Mouse (Mus musculus) retina, adult 2 months (tissue): Measurements from ENCODE around the gene 4930505A04Rik.
"Not testable (repeated sequence)": the region's sequence is repeated elsewhere in the genome, so short reads cannot be mapped to it uniquely, and the experiment has no call there.

Experiments used
- DNase-seq: peaks from one replicate; pipeline ENCODE4 v3.0.0-alpha.2; 2012; ENCODE audit warnings: low read depth, low spot score

The 4930505A04Rik gene

GRCm38 (mm10) chr11:30471751-30472593 lies at the start of gene 4930505A04Rik:
Gene 4930505A04Rik (minus strand): TSS chr11:30471827.
- peak; percentile 63 for DNase-seq

GRCm38 (mm10) chr11:30517133-30517532 lies 45.5 kb upstream of the 4930505A04Rik start:
- DNase-seq: no peak

DNA sequence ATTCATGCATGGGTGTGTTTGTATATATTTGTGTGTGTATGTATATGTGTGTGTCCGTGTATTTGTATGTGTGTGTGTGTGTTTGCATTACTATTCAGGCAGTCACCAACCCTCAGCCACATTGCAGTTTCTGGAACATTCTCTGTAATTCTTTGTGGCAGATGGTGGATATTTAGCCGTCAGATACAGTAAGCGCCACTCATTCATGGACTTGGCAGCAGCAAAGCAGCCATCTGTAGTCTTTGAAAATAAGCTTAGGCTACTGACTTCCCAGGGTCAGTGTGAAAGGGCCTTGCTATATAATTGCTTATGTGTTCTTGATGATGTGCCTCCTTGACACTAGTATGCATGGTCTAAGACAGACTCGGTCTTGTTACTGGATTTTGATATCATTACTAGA lies 36.6 kb upstream of the 4930505A04Rik start:
- DNase-seq: no peak

DNA sequence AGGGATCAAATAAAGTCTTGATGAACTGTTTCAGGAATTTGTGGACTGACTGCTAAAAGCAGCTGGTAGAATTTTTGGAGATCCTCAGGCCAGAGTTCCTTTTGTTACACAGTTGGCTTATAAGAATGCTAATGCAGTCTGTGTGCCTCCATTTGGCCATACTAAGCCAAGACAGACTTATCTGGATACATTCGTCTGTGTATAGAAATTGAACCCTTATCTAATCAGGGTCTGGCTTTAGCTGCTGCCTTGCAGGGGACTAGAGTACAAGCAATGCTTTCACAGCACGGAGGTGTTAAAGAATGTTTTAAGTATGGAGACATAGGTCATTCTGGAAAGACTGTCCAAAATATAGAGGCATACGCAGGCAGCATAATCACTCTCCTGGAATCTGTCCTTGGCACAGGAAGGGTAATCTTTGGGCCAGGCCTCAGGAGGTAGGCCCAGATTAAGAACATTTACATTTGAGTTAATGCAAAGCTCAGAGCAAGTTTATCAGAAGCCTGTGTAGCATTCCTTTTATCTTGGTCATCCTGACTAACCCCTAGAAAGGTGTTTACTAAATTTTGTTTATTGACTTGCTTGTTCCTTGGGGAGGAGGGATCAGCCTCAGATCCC lies 27.2 kb upstream of the 4930505A04Rik start:
- DNase-seq: no peak

DNA sequence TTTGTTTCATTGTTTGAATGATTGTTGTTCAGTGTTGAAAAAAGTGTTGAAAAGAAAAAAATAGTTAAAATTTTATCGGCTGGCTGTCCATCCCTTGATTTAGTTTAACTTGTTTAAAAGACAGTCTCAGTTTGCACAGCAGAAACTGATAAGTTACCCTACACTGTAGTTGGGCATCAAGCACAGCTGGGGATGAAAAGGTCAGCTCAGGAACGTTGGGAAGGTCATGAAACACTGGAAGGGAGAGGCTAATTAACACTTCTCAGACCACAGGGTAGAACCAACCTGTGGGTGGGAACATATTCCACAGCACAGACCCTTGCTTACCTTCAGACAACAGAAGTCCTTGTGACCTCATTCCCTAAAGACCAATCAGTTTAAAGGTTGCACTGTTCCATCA lies 25.5 kb upstream of the 4930505A04Rik start:
- no peak for DNase-seq

DNA sequence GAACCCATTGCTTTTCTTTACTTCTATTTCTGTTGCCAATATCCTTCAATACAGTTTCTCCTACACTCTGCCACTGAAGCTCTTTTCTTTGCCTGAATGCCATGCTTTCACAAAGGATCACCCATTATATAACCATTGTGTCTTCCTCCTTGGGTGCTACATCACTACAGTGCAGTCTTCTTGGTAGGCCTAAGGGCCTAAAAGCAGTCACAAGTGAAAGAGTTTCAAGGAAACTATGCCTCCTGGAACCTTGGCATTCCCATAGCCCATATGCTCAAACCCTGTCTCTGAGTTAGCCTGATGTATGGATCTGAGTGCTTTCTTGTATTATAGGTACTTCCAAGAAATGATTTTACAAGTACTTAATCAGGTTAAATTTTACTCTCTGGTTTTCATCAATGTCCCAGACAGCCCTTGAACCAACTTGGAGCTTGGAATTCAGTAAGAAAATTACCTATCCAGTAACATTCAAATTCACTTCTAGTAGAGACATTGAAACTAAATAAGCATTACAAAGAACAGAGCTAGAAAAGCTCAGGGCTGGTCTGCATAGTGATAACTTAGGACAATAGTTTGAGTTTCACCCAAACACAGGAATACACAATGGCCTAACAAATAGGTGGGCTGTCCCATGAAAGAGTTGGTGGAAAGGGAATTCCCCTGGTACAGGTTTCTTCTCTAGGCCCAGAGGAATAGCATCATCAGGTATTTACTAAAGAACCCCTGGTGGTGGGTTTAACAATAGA lies 20.1 kb upstream of the 4930505A04Rik start:
- DNase-seq: no peak

DNA sequence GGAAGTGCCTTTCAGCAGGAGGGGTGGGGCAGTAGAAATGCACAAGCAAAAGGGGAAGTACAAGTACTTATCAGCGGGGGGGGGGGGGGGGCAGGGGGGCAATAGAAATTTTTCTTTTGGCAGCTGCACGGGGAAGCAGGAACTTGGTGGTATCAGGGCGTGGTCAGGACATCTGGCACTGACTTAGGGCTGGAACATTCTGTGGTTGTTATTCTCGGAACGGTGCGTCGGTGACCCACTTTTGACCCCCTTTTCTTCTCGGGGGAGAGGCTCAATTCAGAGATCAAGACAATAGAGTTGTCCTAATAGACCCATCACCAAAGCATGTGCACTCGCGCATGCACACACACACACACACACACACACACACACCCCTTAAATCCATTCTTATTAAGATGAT lies 16.6 kb upstream of the 4930505A04Rik start:
- no peak for DNase-seq

GRCm38 (mm10) chr11:30483286-30483685 lies 11.7 kb upstream of the 4930505A04Rik start:
- no peak for DNase-seq

- DNase-seq: no peak
Measured at GRCm38 (mm10) chr11:30471187-30471586, 440 bp downstream of the 4930505A04Rik start.

DNA sequence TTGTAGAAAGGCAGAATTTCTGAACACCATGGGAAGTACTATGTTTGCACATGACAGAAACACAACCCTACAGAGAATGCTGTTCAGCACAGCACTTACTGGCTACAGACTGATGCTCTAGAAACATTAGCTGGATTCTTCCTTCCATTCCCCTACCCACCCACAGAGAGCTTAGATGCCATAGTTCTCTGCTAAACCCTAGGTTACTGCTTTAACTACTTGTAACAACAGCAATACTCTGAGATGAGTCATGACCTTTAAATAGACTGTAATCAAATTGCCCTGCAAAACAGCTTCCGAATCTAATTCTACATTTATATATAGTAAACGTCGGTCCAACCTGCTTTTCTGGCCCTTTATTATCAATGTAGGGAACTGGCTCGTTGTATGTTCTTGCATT lies 17.3 kb downstream of the 4930505A04Rik start:
- no peak for DNase-seq

GRCm38 (mm10) chr11:30448126-30448525 lies 23.5 kb downstream of the 4930505A04Rik start:
- DNase-seq: no peak

DNA sequence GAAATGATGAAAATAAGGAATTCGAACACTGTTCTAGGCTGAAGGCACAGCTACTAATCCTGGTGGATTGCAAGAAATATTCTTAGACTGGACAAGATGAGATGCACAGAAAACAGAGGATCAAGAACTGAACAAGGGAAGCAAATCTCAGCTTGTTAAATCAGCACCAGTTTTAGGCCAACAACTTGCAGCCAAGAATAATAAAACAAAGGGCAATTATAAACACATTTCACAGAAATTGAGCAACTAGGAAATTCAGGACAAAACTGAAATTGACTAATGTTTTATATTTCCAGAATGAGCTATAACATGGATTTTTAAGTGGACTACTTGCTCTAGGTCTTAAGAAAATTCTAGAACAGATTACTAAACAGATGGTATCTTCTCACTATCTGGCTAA lies 24.1 kb downstream of the 4930505A04Rik start:
- DNase-seq: no peak

GRCm38 (mm10) chr11:30444192-30444905 lies 27.3 kb downstream of the 4930505A04Rik start:
- not testable (repeated sequence) for DNase-seq

DNA sequence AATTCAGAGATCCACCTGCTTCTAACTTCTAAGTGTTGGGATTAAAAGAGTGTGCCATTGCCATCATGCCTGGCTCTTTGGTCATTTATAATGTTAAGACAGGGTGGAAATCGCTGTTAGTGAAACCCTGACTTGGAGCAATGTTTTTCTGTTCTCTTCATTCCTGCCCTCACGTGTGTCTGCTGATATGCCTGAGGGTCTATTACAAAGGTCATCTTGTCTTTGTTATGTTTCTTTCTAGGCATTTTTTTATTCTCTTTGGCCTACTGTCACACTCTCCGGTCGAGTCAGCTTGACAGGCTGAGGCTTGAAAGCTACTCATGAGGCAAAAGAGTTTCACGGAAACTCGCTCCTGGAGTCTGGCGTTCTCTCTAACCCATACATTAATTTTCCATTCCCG lies 27.9 kb downstream of the 4930505A04Rik start:
- DNase-seq: no peak

GRCm38 (mm10) chr11:30433256-30433950 lies 38.2 kb downstream of the 4930505A04Rik start:
- no peak for DNase-seq

GRCm38 (mm10) chr11:30405581-30405980 lies 66.0 kb downstream of the 4930505A04Rik start:
- DNase-seq: no peak

DNA sequence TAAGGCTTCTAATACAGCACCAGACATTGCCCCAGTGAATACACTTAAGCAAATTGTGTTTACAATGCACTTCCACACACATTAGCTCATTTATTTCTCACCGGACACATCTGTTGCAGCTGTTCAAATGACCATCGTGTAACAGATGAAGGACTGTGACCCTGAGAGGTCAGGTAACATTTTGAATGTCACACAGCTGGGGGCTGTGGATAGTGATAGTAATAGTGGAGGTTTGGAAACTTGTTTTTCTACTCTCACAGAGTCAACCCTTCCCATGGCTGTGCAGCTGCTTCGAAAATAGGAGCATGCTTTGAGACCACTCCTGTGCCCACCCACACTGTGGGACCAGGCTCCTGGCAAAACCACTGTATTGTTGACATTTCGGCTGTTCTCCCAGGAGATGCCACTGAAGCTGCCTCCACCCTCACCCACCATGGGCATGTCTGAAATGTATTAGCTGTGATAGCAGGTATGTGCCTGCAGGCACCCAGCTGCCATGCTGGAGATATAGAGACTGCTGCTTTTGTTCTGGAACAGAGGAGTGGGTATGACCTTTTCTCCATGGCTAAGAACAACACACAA lies 66.9 kb downstream of the 4930505A04Rik start:
- no peak for DNase-seq

GRCm38 (mm10) chr11:30394351-30394750 lies 77.3 kb downstream of the 4930505A04Rik start:
- no peak for DNase-seq

GRCm38 (mm10) chr11:30383076-30383475 lies 88.6 kb downstream of the 4930505A04Rik start:
- DNase-seq: no peak
